Mouse (Mus musculus) heart, postnatal 25 days (tissue): ENCODE results near the gene Gpi1. TPM values are rescaled to one million over a fixed set of nuclear protein-coding genes. Genes with fewer than 3 reads are reported as not detected.
"Not testable (repeated sequence)": the region's sequence is repeated elsewhere in the genome, so short reads cannot be mapped to it uniquely, and the experiment has no call there.

ENCODE experiments used
- DNase-seq: peaks from one replicate; pipeline ENCODE4 v3.0.0; 2022; ENCODE audit warnings: low spot score
- intact Hi-C: fragments of 180-260 bp; cut with DNase I; formaldehyde crosslinking; loops from one replicate; pipeline ENCODE4 v1.15.1; 2025
- total RNA-seq, 2 experiments: library from RNA; stranded (reverse); gene quantifications; 2 replicates each; pipeline ENCODE4 v1.2.3; 2021

Gene Gpi1
- total RNA-seq, 2 experiments from 2014 or later = 547 to 566 TPM

- intact Hi-C loops = loop anchor here (2.0 to 10.0 kb wide), 3 partner anchors 32 to 402 kb away; no protein-coding TSS in a partner anchor
- peak; percentile 80 for DNase-seq
Measured at GRCm38 (mm10) chr7:34196132-34197128, 33.7 kb downstream of the Gpi1 start, which contains the start of gene Pdcd2l. Pdcd2l (minus strand) TSS chr7:34196661.

DNA sequence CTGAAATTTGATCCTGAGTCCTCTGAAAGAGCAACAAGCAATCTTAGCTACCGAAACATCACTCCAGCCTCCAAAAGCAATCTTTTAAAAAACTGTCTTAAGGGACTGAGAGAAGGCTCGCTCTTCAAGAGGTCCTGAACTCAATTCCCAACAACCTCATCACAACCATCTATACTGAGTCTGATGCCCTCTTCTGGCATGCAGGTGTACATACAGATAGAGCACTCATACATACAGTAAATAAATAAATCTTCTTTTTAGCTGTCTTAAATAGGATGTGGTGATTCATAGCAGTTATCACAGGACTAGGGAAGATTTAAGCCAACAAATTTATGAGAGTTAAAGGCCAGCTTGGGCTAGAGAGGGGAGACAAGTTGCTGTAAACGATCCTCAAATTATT lies 34.5 kb downstream of the Gpi1 start:
- intact Hi-C loops = loop anchor here (2.0 to 10.0 kb wide), 3 partner anchors 33 to 401 kb away; no protein-coding TSS in a partner anchor

DNA sequence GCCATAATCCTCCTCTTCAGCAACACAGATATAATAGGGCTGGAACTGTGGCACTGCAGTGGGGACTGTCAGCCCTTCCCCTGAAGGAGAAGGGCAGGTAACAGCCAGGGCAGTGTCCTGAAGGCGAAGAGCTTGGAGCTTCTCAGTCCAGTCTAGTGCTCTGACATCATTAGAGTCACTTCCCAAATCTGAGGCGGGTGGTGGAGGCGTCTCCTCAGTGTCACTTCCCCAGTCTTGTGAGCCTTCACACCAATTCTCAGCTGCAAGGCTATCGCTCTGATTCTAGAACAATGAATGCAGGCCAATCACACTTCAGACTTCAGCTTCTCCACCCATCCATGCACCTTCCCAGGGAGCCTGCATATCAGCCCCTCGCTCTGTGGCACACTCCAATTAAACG lies 37.3 kb downstream of the Gpi1 start:
- DNase-seq = no peak
- intact Hi-C loops = loop anchor here (10.0 kb wide), 2 partner anchors 208 to 398 kb away; no protein-coding TSS in a partner anchor

More for the DNA sequence above, 34.5 kb downstream of the Gpi1 start:
- DNase-seq = no peak

GRCm38 (mm10) chr7:34189376-34189989 lies 40.7 kb downstream of the Gpi1 start:
- no peak for DNase-seq
- intact Hi-C loops = no loop called here

GRCm38 (mm10) chr7:34183794-34184193 lies 46.3 kb downstream of the Gpi1 start:
- intact Hi-C loops = no loop called here

GRCm38 (mm10) chr7:34183356-34183755 lies 46.8 kb downstream of the Gpi1 start:
- intact Hi-C loops = no loop called here
- DNase-seq = no peak

More at GRCm38 (mm10) chr7:34183794-34184193, 46.3 kb downstream of the Gpi1 start:
- no peak for DNase-seq

DNA sequence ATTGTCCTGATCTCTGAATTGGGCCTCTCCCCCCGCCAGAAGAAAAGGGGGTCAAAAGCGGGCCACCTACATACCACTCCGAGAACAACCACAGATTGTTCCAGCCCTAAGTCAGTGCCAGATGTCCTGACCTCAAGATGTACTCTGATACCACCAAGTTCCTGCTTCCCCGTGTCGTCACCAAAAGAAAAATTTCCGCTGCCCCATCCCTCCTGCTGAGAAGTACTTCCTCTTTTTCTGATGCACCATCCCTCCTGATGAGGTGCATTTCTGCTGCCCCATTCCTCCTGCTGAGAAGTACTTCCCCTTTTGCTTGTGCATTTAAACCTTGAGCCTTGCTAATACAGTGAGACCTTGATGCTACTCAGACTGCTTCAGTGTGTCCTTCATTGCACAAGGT lies 53.9 kb downstream of the Gpi1 start:
- intact Hi-C loops, DNase-seq: not testable (repeated sequence)

- DNase-seq = no peak
- intact Hi-C loops = no loop called here
Measured at GRCm38 (mm10) chr7:34172251-34172650, 57.9 kb downstream of the Gpi1 start.

GRCm38 (mm10) chr7:34169454-34169853 lies 60.7 kb downstream of the Gpi1 start, which contains the start of gene Uba2:
Uba2 (minus strand) TSS chr7:34169599.
- intact Hi-C loops = no loop called here
- no peak for DNase-seq

DNA sequence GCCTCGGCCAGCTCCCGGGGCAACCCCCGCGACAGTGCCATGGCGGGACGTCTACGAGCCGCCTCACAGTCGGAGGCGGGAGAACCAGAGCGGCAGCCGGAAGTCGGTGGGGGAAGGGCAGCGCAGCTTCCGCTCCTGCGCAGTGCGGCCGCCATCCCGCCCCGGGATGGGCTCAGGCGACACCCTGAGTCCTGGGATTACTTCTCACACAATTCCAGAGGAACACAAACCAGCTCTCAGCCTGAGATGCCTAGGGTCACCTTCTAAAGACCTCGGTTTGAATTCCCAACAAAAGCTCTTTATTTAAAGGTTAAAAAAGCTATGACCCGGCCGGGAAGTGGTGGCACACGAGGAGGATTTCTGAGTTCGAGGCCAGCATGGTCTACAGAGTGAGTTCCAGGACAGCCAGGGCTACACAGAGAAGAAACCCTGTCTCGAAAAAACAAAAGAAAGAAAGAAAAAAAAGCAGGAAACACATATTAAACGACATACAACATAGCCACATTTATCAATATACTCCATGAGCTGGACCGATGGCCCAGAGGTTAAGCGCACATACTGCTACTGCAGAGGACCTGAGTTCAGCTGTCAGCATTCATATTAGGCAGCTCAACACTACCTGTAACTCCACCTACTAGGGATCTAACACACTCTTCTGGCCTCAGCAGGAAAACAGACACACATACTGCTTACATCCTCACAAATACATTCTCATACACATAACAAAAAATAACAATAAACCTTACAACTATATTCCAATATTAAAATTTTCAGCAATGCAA lies 61.5 kb downstream of the Gpi1 start:
- intact Hi-C loops = no loop called here
- peak; percentile 86 for DNase-seq

DNA sequence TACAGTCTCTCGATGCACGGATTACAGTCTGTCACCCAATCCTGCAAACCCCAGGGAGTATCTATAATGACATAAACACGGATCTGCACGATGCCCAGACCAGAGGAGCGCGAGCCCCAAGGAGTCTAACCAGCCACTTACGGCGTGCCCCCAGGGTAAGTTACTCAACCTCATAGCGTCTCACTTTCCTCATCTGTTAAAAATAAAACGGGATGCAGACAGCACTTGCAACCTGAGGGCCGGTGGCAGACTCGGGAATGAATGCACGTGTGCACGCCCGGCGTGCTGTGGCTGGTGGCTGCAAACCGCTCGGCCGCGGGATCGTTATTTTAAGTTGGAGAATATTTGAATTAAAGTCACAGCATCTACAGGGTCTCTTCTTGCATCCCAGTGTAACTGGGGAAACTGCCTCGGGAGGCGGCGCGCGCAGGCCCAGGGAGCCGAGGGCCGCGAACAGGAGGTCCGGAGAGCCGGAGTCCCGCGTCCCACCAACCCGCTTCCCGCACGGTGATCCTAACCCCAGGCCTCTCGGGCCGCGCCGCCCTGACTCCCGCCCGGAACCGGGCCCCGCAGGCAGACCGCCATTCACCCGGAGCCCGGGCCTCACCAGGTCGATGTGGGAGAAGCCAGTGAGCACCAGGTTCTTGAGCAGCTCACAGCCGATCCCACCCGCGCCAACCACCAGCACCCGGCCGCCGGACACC lies 62.2 kb downstream of the Gpi1 start:
- intact Hi-C loops = no loop called here
- no peak for DNase-seq

- no peak for DNase-seq
Measured at GRCm38 (mm10) chr7:34166850-34167249, 63.3 kb downstream of the Gpi1 start.

DNA sequence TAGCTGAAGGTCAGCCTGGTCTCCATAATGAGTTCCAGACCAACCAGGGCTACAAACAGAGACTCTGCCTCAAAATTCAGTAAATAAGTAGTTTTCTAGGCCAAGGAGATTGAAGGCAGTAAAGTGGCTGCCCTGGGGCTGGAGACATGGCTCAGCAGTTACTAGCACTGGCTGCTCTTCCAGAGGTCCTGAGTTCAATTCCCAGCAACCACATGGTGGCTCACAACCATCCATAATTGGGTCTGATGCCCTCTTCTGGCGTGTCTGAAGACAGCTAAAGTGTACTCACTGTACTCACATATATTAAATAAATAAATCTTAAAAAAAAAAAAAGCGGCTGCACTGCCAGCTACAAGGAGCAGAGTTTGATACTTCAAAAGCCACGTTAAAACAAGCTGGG lies 64.1 kb downstream of the Gpi1 start:
- no peak for DNase-seq
- intact Hi-C loops = no loop called here

More at GRCm38 (mm10) chr7:34166850-34167249, 63.3 kb downstream of the Gpi1 start:
- intact Hi-C loops = no loop called here

DNA sequence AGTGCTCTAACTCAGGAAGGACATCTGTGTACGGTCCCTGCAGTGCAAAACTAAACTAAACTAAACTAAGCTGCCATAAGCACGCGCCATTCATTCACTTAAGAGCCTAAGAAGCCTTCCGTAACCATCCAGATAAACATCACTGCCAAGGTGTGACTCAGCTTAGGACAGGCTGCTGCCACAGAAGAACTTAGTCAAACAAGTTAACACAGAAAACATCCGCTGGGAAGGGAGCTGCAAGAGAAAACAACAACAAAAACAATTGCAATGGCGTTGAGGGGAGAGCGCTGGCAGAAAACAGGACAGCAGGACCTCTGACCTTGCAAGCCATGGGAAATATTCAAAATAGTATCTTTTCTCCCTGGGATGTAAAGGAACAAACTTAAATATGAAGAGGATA lies 65.5 kb downstream of the Gpi1 start:
- intact Hi-C loops = no loop called here
- no peak for DNase-seq

DNA sequence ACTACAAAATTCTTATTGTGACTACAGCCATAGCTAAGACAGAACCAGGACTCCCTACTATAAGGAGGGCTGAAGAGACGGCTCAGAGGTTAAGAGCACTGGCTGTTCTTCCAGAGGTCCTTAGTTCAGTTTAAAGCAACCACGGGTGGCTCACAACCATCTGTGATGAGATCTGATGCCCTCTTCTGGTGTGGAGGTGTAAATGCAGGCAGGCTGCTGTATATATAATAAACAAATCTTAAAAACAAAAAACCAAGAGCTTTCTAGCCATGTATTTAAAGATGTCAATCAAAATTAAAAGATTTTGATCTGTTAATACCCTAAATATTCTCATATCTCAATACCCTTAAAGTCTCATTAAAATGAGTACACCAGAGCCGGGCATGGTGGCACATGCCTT lies 71.0 kb downstream of the Gpi1 start:
- DNase-seq = no peak
- intact Hi-C loops = no loop called here

DNA sequence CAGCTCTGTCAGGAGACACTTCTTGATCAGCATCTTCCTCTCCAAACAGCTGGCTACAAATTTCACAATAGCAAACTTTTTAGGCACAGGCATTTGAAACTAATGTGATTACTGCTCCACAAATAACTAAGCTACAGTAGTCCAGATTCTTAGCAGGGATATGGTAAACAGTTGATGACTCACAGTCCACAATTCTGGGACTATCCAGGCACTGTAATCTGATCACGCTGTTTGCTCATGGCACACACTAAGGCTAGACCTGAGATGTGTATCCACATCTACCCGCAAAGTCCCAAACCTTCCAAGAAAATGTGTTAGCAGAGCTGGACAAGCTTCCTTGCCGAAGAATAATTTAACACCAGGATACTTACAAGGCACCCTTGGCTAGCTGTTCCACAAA lies 72.1 kb downstream of the Gpi1 start:
- no peak for DNase-seq
- intact Hi-C loops = no loop called here
